Mouse (Mus musculus) telencephalon, adult 2 months (tissue): ENCODE data around the gene Smpd3.
"Not testable (repeated sequence)": the region's sequence is repeated elsewhere in the genome, so short reads cannot be mapped to it uniquely, and the experiment has no call there.

ENCODE experiments used
- DNase-seq: peaks from one replicate; pipeline ENCODE4 v3.0.0-alpha.2; 2011; ENCODE audit warnings: low read depth, low spot score

Gene Smpd3

DNA sequence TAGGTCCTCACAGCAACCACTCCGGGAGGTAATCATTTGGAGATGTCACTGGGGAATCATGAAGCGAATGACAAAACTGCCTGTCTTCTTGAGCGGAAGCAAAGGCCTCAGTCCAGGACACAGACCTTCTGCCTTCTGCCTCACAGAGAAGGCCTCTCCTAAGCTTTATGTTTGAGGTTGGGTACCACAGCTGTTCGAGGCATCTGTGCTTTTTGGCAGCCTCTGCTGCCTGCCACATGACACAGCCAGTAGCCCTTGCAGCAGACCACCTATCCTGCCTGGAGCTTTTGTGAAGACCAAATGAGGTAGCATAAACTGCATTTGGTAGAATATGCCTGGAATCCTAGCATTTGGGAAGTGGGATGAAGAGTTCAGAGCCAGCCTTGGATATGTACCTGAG, 11.2 kb downstream of the Smpd3 start:
- no peak for DNase-seq

DNA sequence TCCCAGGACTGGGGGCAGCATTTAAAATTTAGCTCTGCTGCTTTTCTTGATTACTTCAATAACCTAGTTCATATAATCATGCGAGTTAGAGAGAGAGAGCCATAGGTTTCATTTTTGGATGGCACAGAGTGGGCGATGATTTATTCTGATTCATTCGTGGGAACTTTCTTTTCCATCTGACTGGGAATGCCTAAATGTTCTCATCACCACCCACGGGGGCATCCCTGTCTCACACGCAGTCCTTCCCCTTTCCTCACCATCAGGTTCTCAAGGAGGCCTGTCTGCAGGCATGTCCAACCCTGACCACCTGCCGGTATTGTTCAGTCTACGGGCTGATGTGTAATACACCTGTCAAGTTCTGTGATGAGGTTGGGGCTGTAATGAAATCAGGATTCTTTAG, 16.4 kb downstream of the Smpd3 start:
- no peak for DNase-seq

DNA sequence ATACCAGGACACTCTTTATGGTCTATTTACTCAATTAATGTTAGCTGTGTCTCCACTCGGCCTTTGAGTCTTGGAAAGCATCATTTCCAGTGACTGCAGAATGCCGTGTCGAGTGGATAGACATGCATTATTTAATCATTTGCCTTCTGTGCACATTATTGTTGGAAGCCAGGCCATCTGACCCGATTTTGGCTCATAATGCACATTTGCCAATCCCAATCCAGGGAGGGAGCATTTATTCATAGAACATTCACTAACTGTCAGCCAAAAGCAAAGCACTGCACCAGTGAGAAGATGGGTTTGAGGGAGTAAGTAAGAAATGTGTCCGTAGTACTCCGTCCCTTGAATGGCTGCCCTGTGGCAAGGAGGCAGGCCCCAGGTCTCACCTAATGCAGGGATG, 17.8 kb downstream of the Smpd3 start:
- DNase-seq = no peak

GRCm38 (mm10) chr8:106317091-106317490, 20.7 kb downstream of the Smpd3 start:
- DNase-seq = no peak

DNA sequence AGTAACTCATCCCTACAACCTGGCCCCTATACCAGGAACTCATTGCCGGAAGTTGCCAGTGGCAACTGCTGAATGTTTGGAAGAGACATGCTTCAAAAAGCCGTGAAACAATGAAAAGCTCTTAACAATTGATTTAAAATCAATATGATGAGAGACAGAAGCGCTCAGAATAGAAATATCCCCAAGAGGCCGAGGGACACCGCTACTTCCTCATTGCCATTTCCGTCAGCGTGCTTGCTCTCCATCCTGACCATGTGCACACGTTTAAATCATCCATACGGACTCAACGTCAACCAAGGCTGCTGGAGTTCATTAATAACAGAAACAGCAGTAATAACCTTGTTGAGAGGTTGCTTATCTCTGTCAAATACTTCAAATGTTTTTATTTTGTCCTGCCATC, 21.3 kb downstream of the Smpd3 start:
- no peak for DNase-seq

- no peak for DNase-seq
Measured at GRCm38 (mm10) chr8:106315402-106316187, 22.2 kb downstream of the Smpd3 start.

DNA sequence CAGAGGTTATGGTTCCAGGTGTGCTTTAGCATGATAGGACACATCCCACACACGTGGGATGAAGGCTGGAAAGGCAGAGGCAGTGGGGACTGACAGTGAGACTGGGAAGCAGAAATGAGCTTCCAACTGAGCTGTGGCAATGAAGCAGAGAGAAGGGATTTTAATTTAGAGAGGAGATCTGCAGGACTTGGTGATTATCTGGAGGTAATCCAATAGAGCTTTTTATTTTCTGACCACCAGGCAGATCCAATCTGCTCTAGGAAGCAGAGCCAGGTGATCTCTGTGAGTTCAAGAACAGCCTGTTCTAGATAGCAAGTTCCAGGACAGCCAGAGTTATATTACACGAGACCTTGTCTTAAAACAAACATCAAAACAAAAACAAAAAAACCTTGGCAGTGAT, 24.0 kb downstream of the Smpd3 start:
- DNase-seq = no peak

GRCm38 (mm10) chr8:106313120-106313737, 24.6 kb downstream of the Smpd3 start:
- DNase-seq = no peak

- DNase-seq = no peak
Measured at GRCm38 (mm10) chr8:106311967-106312366, 25.8 kb downstream of the Smpd3 start.

DNA sequence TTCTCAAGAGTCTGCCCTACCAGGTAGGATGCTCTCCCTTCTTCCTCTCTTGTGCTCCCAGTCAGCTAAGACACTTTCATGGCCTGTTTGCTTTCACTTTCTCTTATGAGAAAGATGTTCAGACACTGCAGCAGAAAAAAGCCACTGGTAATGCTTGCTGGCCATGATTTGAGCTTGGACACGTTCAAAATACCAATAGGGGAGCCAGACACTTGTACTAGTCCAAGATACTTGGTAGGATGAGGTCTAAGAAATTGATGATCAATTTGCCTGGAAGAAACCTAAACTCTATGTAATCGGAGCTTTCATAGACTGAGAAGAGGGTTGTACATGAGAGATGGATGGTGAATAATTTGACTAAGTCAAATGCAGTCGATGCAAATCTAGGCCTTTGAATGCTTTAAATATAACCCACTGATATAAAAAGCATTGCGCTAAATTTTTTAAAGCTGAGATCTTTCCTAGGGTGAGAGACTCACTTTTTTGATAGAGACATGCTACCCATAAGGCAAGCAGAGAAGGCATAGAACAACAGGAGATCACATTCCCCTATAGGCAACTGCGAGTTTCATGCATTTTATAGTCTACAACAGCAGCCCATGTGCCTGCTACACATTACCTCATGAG, 27.6 kb downstream of the Smpd3 start:
- no peak for DNase-seq

GRCm38 (mm10) chr8:106308082-106308786, 29.6 kb downstream of the Smpd3 start:
- DNase-seq = not testable (repeated sequence)

- DNase-seq = no peak
Measured at GRCm38 (mm10) chr8:106307586-106307985, 30.2 kb downstream of the Smpd3 start.

GRCm38 (mm10) chr8:106306711-106307248, 31.0 kb downstream of the Smpd3 start:
- not testable (repeated sequence) for DNase-seq

DNA sequence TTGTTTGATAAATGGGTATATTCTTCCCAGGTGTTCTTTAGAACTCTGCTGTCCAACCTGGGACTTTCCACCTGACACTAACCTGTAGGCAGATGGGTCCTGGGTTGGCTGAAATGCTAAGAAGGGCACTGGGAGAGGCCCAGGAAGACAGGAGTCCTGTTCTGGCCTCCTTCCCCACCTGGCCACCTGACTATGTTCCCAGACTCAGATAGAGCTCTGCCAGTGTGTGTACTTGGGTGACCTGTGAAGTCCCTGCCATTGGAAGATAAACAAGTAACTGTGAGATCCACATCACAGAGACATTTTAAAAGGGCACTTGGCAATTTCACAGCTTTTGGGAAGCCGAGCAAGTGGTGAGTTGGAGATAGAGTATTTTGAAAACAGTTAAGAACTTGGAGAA, 31.7 kb downstream of the Smpd3 start:
- no peak for DNase-seq

GRCm38 (mm10) chr8:106305301-106305700, 32.5 kb downstream of the Smpd3 start:
- DNase-seq = no peak

DNA sequence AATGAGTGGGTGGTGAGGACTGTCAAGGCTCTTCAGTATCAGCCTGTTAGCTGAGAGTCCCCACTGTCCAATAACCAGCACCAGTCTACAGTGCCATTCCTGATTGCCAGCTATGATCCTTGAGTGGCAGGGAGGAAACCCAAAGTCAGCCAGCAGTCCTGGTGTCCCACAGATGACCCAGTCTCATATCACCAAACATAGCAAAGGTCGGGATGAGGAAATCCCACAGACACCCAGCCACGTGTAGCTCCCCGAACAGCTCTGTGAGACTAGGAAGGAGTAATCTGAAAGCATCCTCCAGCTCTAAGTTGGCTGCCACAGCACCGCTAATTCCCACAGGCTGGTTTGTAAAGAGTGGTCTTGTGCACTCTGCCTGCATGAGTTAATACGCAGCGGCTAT, 33.5 kb downstream of the Smpd3 start:
- DNase-seq = no peak

GRCm38 (mm10) chr8:106300739-106301715, 36.8 kb downstream of the Smpd3 start:
- DNase-seq = no peak

GRCm38 (mm10) chr8:106299686-106300085, 38.1 kb downstream of the Smpd3 start:
- no peak for DNase-seq

DNA sequence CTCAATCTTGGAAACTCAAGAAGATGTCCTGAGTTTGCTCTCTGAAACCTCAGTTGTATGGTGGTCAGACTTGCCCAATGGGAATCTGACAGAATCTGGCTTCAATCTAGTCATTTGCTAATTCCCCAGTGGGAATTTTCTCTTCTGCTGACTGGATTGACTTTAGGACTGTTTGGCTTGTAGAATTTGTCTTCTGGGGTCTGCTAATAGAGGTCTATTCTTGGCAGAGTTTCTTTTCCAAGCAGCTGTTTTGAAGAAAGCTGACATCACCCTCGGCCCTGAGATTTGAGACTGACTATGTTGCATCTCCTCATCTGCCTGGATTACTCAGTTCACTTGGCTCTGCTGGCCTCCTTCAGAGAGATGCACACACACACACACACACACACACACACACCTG, 38.9 kb downstream of the Smpd3 start:
- no peak for DNase-seq

- DNase-seq = no peak
Measured at GRCm38 (mm10) chr8:106298261-106298660, 39.5 kb downstream of the Smpd3 start.
